Mouse (Mus musculus) lung, postnatal 0 days (tissue): ENCODE results near the gene Pop5.

Experiments
- CTCF ChIP-seq: IDR thresholded peaks from 2 replicates; pipeline ENCODE4 v1.5.1; 2016; ENCODE audit warnings: antibody characterized with exemption, mild to moderate bottlenecking
- EP300 ChIP-seq: IDR thresholded peaks from 2 replicates; pipeline ENCODE4 v1.6.1; 2016; ENCODE audit warnings: antibody characterized with exemption, mild to moderate bottlenecking, control low read depth

GRCm38 (mm10) chr5:115214864-115215263, 20.8 kb upstream of the Pop5 start:
- TF ChIP-seq EP300 (no peak), CTCF (no peak)
